Mouse (Mus musculus) lung, embryonic 16.5 days (tissue): ENCODE measurements at regions not wholly inside any gene's neighbourhood (a gene's known extent, or its start where the extent isn't known, plus 50 kb on each side); places are given as distances from the start of the nearest gene placed in this dataset.

Source experiments
- ATAC-seq: fragments of 200-750 bp; cut with Nextera tagmentation; 2 replicates; pipeline ENCODE4 v1.8.0; 2017; ENCODE audit warnings: low read depth, mild to moderate bottlenecking, moderate library complexity
- H3K27ac ChIP-seq: fragments of 300-500 bp; sonication (generic); 2 replicates; pipeline ENCODE4 v1.5.1; 2014; ENCODE audit warnings: mild to moderate bottlenecking, control low read depth, low read length
- H3K27me3 ChIP-seq: fragments of 300-500 bp; sonication (generic); 2 replicates; pipeline ENCODE4 v1.6.1; 2014; ENCODE audit warnings: low read depth, low read length, mixed read lengths; ENCODE audit not compliant: control insufficient read depth, insufficient read depth
- H3K36me3 ChIP-seq: fragments of 300-500 bp; sonication (generic); 2 replicates; pipeline ENCODE4 v1.6.1; 2014; ENCODE audit warnings: low read length; ENCODE audit not compliant: control insufficient read depth, insufficient read depth
- H3K4me1 ChIP-seq: fragments of 300-500 bp; sonication (generic); replicated peaks from 2 replicates; pipeline ENCODE4 v1.6.1; 2014; ENCODE audit warnings: low read length, mixed read lengths; ENCODE audit not compliant: control insufficient read depth, insufficient read depth
- H3K4me2 ChIP-seq: fragments of 300-500 bp; sonication (generic); 2 replicates; pipeline ENCODE4 v1.6.1; 2014; ENCODE audit warnings: low read depth, low read length, control low read depth
- H3K4me3 ChIP-seq: fragments of 300-500 bp; sonication (generic); 2 replicates; pipeline ENCODE4 v1.5.1; 2014; ENCODE audit warnings: mild to moderate bottlenecking, low read length, control low read depth
- H3K9ac ChIP-seq: fragments of 300-500 bp; sonication (generic); 2 replicates; pipeline ENCODE4 v1.6.1; 2014; ENCODE audit warnings: low read length, control low read depth
- H3K9me3 ChIP-seq: fragments of 300-500 bp; sonication (generic); 2 replicates; pipeline ENCODE4 v1.6.1; 2016; ENCODE audit warnings: low read length; ENCODE audit not compliant: control insufficient read depth
- WGBS: fragments of 180-500 bp; shearing (Covaris S2); extraction: QIAGEN DNeasy Blood & Tissue Kit; methylation state at CpG from one replicate; pipeline ENCODE4 v1.1.7; 2014; 5-methylcytosine and 5-hydroxymethylcytosine counted together

DNA sequence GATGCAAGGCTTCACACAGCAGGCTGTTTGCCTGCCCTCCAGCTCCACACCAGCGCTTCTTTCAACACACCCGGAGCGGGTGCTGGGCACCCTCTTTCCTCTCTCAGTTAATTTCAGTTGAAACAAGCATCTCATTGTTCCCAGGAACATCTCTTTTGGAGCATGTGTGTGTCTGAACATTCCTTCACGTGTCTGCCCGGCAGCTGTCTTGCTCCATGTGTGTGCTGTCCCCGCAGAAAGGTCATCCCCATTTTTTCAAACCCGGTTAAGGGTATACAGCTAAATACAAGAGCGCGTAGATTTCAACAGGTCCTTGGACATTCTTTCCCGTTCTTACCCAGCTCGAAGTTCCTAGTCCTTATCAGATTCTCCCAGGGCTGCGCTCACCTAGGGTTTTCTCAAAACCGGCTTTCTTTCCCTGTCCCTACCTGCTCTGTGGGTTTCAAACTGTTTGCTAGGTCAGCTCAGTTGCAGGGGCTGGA lies 152.0 kb upstream of the Arid2 start:
- WGBS, result 14% methylated on average over 13 of the region's 13 CpGs
- Histone ChIP-seq H3K4me2 (peak overlapping the region; percentile 36), H3K9me3 (no peaks in the 10 kb centered on the region), H3K9ac (no peak overlapping the region), H3K4me3 (peak overlapping the region; percentile 6; the same call in 1 of the 2 replicates), H3K4me1 (peaks cover 11% of the 10 kb centered on the region; the same call in 1 of the 2 replicates), H3K27ac (peak overlapping the region; percentile 48; the same call in 1 of the 2 replicates), H3K27me3 (no peaks in the 10 kb centered on the region), H3K36me3 (no peaks in the 10 kb centered on the region)
- peak; percentile 51 for ATAC-seq

DNA sequence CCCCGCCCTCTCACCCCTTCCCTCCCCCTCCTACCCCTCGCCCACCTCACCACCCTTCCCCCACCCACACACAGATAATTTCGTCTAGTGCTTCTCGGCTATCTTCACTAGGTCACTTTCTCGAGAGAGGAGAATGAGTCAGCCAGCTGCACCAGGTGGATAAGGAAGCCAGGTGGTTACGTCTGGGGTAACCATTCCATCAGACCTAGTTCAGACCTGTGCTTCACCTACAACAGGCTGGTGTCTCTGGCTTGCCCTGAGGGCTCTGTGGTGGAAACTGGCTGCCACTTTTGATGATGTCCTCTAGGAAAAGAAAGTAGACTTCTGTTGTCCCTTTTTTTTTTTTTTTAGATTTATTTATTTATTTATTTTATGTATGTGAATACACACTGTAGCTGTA lies 151.5 kb upstream of the Arid2 start:
- H3K4me2 ChIP-seq, result peak overlapping the region; percentile 36

DNA sequence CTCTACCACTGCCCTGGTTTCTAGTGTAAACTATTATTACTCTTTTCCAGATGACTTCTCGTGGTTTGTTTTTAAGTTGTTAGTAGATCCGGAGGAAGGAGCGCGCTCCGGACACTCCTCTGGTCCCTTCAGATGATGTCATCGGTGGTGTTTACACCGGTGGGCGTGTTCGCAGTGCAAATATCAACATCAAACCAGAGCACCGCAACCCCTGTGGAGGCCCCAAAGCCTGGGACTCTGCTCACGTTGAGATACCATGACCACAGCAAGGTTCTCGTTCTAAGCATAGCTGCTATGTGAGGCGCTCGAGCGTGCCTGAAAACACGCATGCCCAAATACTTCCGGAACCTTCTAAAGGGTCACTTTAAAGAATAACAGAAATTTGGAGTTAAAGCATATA lies 149.8 kb upstream of the Arid2 start:
- 84% methylated on average over 17 of the region's 17 CpGs for WGBS
- Histone ChIP-seq H3K4me2 (no peak overlapping the region), H3K36me3 (no peaks in the 10 kb centered on the region), H3K4me1 (peaks cover 6% of the 10 kb centered on the region; the same call in 1 of the 2 replicates), H3K4me3 (no peak overlapping the region), H3K9ac (no peak overlapping the region), H3K27ac (no peak overlapping the region), H3K27me3 (no peaks in the 10 kb centered on the region), H3K9me3 (no peaks in the 10 kb centered on the region)
- ATAC-seq, result no peak

More for the DNA sequence above, 151.5 kb upstream of the Arid2 start:
- peaks cover 11% of the 10 kb centered on the region; the same call in 1 of the 2 replicates for H3K4me1 ChIP-seq
- H3K9ac ChIP-seq, result no peak overlapping the region
- H3K27me3 ChIP-seq, result no peaks in the 10 kb centered on the region
- H3K27ac ChIP-seq, result peak overlapping the region; percentile 48; the same call in 1 of the 2 replicates
- WGBS, result 17% methylated on average over 6 of the region's 6 CpGs
- no peak for ATAC-seq
- H3K4me3 ChIP-seq, result no peak overlapping the region
- H3K36me3 ChIP-seq, result no peaks in the 10 kb centered on the region
- H3K9me3 ChIP-seq, result no peaks in the 10 kb centered on the region

DNA sequence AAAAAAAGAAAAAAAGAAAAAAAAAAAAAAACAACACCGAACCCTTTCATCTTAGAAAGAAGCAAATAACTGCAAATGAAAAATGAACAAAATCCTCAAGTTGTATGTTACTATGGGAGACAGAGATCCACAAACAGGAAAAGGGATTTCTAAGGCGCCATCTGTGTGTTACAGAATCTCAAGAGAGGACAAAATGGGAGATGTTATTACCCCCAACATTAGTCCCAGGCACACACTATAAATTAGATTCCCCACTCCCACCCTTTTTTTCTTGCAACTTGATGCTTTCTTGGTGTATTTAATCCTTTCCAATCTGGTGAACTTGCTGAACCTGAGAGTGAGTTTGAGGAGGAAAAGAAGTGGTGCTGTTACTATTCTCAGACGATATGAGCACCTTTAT lies 149.4 kb upstream of the Arid2 start:
- WGBS, result 76% methylated on average over 3 of the region's 3 CpGs
- H3K27ac ChIP-seq, result no peak overlapping the region
- no peak overlapping the region for H3K9ac ChIP-seq
- no peaks in the 10 kb centered on the region for H3K27me3 ChIP-seq
- H3K4me3 ChIP-seq, result no peak overlapping the region
- ATAC-seq, result no peak
- H3K36me3 ChIP-seq, result no peaks in the 10 kb centered on the region
- peaks cover 4% of the 10 kb centered on the region; the same call in 1 of the 2 replicates for H3K4me1 ChIP-seq
- H3K4me2 ChIP-seq, result no peak overlapping the region
- H3K9me3 ChIP-seq, result no peaks in the 10 kb centered on the region

DNA sequence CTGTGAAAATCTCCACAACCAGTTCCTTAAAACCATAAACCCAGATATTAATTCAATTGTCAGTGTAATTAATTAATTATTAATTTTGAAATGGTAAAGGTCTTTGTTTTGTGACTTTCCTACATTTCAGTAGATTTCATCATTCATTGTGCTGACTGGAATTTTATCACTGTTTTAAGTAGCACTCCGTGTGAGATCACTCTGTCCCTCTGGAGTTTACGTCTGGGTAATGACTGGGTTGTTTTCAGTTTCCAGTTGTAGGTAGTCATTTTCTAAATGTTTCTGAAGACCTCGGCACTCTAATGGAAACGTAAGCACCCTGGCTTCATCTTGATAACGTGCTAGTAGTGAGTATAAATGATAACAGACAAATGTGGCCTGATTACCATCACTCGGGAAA lies 133.8 kb upstream of the Arid2 start:
- no peak for ATAC-seq
- Histone ChIP-seq H3K4me3 (no peak overlapping the region), H3K27me3 (no peaks in the 10 kb centered on the region), H3K36me3 (no peaks in the 10 kb centered on the region), H3K9ac (no peak overlapping the region), H3K4me1 (no peaks in the 10 kb centered on the region), H3K9me3 (no peaks in the 10 kb centered on the region), H3K4me2 (no peak overlapping the region), H3K27ac (no peak overlapping the region)
- WGBS, result 39% methylated on average over 6 of the region's 6 CpGs

DNA sequence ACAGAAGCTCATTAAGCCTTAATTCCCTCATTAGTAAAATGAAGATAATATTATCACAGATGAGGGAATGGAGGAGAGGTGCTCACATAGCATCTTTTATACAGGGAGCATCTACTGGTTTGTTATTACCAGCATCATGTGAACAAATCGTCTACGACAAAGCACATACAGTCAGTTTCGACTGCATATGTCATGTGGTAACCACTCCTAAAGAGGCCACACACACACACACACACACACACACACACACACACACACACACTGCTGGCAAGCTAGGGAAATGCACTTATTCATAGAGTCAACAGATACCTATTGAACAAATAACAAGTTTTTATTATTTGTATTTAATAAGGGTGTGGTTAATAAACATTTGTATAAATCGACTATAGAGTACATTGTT lies 129.0 kb upstream of the Arid2 start:
- Histone ChIP-seq H3K27ac (no peak overlapping the region), H3K4me3 (no peak overlapping the region), H3K4me1 (no peaks in the 10 kb centered on the region), H3K36me3 (no peaks in the 10 kb centered on the region), H3K4me2 (no peak overlapping the region), H3K9me3 (0 out of 2 replicates have a peak, but pooled peaks cover 2% of the 10 kb centered on the region), H3K9ac (no peak overlapping the region), H3K27me3 (no peaks in the 10 kb centered on the region)
- no peak for ATAC-seq
- WGBS, result 74% methylated on average over 4 of the region's 4 CpGs

DNA sequence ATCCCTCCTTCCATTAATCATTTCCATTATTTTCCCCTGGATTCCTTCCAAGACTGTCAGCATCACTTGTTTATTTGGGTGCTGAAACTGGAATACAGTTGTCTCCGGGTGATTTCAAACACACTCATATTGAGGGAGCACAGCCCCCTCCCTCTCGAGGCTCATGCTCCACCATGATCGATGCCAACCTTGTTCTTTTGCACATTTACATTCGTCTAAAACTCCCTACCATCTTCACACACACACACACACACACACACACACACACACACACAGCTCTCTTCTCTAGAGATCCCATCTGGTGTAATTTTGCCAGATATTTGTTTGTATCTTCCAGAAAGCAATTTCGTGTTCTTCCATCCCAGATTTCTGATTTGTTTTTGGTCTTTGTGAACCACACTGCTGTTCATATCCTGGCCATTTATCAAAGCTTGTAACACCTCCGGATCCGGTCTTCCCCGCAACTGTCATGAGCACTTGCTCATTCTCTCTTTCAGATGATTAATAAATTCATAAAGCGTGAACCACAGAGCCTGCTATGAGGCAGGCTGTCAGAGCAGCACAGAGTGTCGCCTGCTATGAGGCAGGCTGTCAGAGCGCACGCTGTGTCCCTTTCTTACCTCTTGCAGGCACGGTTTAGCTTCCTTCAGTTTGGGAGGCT lies 122.4 kb upstream of the Arid2 start:
- no peak overlapping the region for H3K27ac ChIP-seq
- H3K27me3 ChIP-seq, result peaks cover under 1% of the 10 kb centered on the region; the same call in 1 of the 2 replicates
- ATAC-seq, result no peak; the same call in 1 of the 2 replicates
- WGBS, result 36% methylated on average over 13 of the region's 13 CpGs
- no peaks in the 10 kb centered on the region for H3K36me3 ChIP-seq
- no peak overlapping the region for H3K4me3 ChIP-seq
- no peak overlapping the region for H3K9ac ChIP-seq
- 0 out of 2 replicates have a peak, but pooled peaks cover 2% of the 10 kb centered on the region for H3K9me3 ChIP-seq
- H3K4me1 ChIP-seq, result 0 out of 2 replicates have a peak, but pooled peaks cover 2% of the 10 kb centered on the region
- no peak overlapping the region for H3K4me2 ChIP-seq

DNA sequence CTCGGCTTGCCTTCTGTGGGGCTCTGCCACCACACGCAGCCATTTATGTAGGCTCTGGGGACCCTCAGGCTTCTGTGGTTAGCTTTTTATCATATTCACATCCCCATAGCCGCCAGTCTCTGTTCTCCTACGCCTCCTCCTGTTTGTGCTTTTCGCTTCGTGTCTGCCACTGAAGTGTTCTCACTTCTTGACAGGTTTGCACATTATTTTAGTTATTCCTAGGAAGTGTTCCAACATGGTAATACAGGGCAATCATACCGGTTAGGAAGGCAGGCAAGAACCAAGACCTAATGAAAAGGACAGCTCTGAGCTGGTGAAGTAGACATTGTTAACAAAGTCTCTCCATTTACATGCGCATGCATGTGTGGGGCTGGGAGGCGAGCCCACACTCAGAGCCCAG lies 120.1 kb upstream of the Arid2 start:
- Histone ChIP-seq H3K4me3 (no peak overlapping the region), H3K9ac (no peak overlapping the region), H3K27me3 (peaks cover 5% of the 10 kb centered on the region; the same call in 1 of the 2 replicates), H3K9me3 (no peaks in the 10 kb centered on the region), H3K36me3 (no peaks in the 10 kb centered on the region), H3K27ac (no peak overlapping the region), H3K4me1 (0 out of 2 replicates have a peak, but pooled peaks cover 2% of the 10 kb centered on the region), H3K4me2 (no peak overlapping the region)
- ATAC-seq, result no peak
- WGBS, result 64% methylated on average over 9 of the region's 9 CpGs

DNA sequence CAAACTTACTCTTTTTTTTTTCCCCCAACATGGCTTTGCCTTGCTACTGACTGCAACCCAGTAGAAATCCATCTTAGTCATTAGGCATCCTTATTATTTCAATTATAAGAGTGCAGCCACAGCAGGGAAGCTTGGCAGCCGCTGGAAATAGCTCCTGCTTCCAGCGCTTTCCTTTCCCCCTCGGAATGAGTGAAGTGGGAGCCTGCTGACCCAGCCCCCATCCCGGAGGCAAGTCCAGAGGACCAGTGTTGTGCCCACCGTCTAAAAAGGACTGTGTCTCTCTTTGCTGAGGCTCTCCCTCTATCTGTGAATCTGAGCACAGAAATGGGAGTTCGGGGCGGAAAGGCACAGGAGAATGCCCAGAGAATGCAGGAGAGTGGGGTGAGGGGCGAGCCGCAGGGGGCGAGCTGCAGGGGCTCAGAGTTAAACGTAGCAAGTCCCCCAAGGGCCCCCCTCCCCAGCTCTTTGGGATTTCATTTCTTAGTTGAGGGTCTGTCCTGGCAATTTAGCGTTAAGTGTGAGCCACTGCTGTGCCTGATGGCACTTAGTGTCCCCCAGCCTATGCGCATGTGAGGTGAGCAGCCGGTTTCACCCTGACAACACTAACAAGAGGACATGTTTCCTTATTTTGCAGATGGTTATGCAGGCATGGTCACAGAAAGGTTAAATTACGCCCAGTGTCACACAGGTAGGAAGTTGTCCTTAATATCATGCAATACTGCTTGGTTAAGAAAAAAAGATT lies 117.4 kb upstream of the Arid2 start:
- no peak for ATAC-seq
- Histone ChIP-seq H3K4me1 (0 out of 2 replicates have a peak, but pooled peaks cover 2% of the 10 kb centered on the region), H3K9me3 (no peaks in the 10 kb centered on the region), H3K27ac (no peak overlapping the region), H3K9ac (no peak overlapping the region), H3K36me3 (no peaks in the 10 kb centered on the region), H3K27me3 (peaks cover 5% of the 10 kb centered on the region; the same call in 1 of the 2 replicates), H3K4me3 (no peak overlapping the region), H3K4me2 (peak overlapping the region; percentile 26; the same call in 1 of the 2 replicates)
- WGBS, result 14% methylated on average over 15 of the region's 15 CpGs
